Mouse (Mus musculus): ENCODE data around the gene Eml1.
A peak's percentile ranks its signal among the peaks of the same experiment; 100 is the strongest.

The Eml1 gene

DNA sequence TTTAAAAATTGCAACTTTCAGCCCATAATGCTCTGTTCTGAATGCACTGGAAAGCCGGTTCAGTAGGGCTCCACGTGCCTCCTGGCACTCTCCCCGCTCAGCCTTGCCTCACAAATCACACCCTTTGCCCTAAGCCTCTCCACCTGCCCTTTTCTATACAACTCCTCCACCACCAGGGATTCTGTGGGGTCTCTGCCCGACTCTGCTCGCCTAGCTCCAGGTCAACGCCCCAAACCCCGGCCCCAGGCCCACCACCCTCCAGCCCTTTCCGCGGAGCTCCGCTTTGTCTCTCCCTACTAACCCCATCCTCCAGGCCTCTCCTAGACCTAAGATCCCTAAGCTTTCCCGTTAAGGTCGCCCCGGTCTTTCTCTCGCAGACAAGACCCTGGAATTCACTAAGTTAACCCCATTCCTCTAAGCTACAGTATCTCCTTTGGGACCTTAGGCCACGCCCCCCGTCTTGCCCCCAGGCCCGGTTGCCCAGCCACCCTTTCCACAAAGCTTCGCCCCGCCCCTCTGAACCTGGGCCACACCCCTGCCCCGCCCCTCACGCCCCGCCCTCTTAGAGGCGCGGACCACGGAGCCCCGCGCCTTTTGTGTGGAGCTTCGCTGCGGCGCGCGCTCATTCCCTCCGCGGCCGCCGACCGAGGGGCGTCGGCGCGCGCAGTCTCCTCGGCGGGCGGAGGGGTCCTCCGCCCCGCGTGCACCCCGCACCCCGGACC is 183.5 kb downstream of the Eml1 start, which contains the start of gene Evl:
Evl (plus strand) TSS at position 601 of the 722 bp plus-strand sequence.
- DNase-seq = peak; percentile 82

DNA sequence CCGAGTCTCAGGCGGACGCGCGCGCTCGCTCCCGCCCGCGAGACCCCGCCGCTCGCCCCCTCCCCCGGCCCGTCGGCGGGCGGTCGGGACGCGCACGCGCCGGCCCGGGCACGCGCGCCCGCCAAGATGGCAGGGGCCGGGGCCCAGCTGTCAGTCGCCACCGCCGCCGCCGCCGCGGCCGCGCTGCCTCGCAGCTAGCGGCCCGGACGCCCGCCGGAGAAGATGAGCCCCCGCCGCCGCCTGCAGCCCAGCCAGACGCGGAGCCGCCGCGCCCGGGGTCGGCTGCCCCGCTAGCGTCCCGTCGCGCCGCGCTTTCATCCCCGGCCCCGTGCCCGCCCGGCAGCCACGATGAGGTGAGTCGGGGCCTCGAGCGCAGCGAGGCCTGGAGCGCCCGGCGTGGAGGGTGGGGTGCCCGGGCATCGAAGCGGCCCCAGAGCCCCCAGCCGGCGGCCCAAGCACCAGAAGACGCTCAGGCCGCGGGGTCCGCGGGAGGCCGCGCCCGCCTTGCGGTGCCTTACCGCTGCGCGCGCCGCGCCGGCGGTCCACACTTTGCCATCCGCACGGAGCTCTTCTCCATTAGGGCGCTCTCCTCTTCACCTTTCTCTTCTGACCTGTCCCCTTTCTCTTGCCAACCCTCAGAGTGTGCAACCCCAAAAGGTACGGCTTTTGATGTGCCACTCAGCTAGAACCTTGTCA is 184.3 kb downstream of the Eml1 start:
- peak; percentile 35 for DNase-seq

DNA sequence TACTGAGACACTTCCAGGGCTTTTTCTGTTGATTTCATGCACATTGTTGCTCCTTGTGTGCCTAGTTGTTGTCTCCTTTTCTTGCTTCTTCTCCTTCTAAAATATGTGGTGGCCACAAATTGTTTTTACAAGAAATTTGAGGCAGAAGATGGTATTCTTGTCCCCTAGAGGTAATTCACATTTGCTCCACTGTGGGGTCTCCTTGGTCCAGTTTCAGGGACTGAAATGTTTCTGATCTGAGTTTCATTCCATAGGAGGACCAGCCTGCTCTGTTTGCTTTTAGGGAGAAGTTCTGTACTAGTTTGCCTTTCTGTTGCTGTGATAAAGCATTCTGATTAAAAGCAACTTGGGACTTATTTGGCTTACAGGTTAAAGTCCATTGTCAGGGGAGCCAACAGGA is 187.4 kb downstream of the Eml1 start:
- no peak for DNase-seq

DNA sequence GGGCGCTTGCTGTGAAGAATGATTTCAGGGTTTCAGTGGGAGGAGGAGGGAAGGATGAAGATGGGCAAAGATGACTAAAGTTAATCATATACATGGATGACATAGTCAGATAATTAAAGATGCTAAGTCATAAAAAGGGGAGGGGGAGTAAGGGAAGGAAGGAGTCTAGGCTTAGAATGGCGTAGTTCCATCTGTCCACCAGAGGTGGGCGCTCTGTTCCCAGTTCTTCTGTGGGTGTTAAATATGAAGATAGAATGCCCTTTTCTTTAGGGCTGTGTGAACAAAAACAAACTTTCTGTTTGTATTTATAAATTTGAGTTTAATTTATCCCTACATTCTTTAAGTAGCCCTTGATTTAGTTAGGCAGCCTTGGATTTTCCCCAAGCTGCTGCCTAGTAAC is 192.5 kb downstream of the Eml1 start:
- DNase-seq = no peak

DNA sequence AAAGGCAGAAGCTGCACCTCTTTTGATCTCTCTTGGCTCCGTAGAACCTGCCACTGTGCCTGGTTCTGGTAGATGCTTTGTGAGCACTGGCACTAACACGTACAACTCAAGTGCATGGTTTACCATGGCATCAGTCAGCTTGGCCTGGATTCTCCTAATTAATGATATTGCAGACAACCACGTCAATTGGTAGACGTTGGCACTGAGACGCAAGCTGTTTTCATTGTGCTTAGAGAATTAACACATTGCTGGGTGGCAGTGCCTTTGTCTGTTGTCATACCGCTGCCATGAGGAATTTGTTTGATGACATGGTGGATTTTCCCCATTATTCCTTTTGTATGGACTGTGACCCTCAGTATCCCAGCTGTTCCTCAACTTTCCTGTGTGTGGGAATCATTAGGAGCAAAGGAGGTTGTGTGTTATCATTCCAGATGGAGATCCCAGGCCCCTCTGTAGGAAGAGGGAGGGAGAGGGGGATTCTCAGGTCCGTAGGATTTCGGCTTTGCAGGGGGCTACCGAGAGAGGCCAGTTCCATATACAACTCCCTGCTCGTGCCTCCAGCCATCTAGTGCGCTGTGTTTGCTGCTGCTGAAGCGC is 194.3 kb downstream of the Eml1 start:
- DNase-seq = no peak

DNA sequence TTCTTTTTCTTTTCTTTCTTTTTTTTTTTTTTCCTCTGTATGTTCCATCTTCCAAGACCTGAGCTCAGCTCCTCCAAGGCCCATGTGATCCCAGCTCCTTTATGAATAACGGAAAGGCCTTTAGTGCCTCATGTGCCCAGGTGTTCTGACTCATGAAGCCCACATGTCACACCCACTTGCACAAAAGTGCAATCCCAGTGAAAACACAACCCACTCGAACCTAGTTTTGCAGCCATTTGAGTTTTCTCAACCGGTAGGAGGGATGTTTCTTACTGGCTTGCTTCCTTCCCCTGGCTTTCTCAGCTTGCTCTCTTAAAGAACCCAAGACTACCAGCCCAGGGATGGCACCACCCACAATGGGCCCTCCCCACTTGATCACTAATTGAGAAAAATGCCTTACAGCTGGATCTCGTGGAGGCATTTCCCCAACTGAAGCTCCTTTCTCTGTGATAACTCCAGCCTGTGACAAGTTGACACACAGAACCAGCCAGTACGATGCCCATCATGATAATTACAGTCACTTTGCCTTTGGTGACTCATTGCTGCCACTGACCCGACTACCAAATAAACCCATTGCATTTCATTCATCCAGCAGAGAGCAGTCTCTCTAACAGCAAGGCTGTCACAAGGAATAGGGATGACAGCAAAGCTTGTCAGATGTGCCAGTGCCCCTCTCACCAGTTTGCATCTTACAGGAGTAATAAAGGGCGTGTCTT is 208.6 kb downstream of the Eml1 start:
- DNase-seq = peak; percentile 84

DNA sequence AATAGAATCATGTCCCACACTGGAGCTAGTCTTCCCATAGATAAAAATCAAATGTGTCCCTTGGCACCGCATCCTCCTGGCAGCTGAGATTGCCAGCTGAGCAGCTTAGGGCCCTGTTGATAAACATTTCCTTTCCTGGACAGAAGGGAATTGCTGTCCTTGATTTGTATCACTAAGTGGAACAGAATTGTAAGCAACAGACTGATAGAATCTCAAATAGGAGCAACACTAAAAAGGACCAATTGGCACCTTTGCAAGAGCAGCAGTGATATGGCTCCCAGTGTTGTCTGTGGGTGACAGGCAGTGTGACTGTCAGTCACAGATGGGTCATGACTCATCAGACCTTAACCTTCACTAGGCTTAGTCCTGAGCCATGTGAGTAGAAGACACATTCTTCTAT is 213.0 kb downstream of the Eml1 start:
- DNase-seq = no peak

All from right cerebral cortex, adult 18-20 months (tissue).